Mouse (Mus musculus): ENCODE data around the gene Gpat2. TPM values are rescaled to one million over a fixed set of nuclear protein-coding genes. Genes with fewer than 3 reads are reported as not detected.

The Gpat2 gene
- not detected for total RNA-seq (2021)
- polyA plus RNA-seq (2012; rRNA removed): 0.06 and 0.08 TPM in 2 replicates
- long read RNA-seq: 0 reads

DNA sequence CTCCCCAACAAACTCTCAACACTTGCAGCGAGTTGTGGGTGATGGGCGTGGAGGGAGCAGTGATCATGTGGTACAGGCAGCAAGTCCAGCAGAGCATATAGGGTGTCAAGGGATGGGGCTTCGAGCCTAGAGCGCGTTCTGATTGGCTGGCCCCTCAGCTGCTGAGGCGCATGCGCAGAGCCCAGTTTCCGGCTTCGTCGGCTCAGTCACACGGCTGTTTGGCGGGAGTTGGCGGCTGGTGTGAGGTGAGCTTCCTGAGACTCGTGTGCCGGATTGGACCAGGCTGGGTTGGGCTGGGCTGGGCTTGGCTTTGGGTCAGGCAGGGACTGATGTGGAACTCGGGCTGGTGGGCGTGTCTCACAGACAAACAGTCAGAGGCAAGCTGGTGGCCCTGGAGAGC, at the start of gene Gpat2:
Gene Gpat2 (plus strand): TSS at position 223 of the 400 bp plus-strand sequence.
- 78% methylated on average over 17 of the region's 17 CpGs for WGBS
- H3K9ac ChIP-seq (ENCODE audit: low read depth, low read length): no peak within 1 kb of the TSS
- H3K4me1 ChIP-seq (ENCODE audit: control insufficient read depth, insufficient read depth, low read length): no peaks in the 10 kb centered on the region
- intact Hi-C loops (cut with DNase I): no loop called here
- TF ChIP-seq CTCF (IDR thresholded peaks at IDR 0.05) (no peak), EP300 (IDR thresholded peaks at IDR 0.05; ENCODE audit: insufficient read depth, low read depth, low read length) (no peak), POLR2A (IDR thresholded peaks at IDR 0.05; ENCODE audit: insufficient read depth, low read depth, low read length) (no peak)
- H3K27ac ChIP-seq: no peak within 1 kb of the TSS
- H3K36me3 ChIP-seq (ENCODE audit: control insufficient read depth, insufficient read depth, low read length): no peaks in the 10 kb centered on the region
- no peak for DNase-seq
- H3K4me3 ChIP-seq: no peak within 1 kb of the TSS
- no peaks in the 10 kb centered on the region for H3K79me2 ChIP-seq (replicated peaks; ENCODE audit: control insufficient read depth, insufficient read depth, low read length)
- H3K27me3 ChIP-seq (ENCODE audit: control insufficient read depth, insufficient read depth, low read length): no peaks in the 10 kb centered on the region

DNA sequence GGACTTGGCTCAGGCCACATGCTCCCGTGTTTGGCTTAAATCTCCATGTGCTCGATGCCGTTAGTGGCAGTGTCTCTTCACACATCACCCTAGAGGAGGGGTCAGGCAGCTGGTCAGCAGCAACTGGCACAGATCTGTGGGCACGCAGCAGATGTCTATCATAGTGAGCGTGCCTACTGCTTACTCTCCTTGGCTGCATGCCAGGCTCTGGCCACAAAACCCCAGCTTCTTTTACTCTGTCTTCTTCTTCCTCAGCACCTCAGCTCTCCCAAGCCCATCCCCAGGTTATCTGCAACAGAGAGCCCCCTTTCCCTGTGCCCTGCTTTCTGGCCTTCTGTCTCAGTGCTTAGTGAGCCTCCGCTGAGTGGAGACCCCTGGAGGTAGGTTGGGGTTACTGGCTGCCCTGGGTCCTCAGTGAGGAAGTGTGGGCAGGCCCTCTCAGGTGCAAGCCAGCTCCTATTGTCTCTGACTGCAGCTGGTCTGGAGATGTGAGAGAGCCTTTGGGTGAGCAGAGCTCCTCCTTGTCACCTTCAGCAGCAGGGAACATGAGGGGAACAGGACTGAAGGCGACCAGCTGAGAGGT, 49.1 kb upstream of the Gpat2 start:
- H3K9ac ChIP-seq (ENCODE audit: low read depth, low read length): no peak overlapping the region
- 43% methylated on average over 7 of the region's 7 CpGs for WGBS

DNA sequence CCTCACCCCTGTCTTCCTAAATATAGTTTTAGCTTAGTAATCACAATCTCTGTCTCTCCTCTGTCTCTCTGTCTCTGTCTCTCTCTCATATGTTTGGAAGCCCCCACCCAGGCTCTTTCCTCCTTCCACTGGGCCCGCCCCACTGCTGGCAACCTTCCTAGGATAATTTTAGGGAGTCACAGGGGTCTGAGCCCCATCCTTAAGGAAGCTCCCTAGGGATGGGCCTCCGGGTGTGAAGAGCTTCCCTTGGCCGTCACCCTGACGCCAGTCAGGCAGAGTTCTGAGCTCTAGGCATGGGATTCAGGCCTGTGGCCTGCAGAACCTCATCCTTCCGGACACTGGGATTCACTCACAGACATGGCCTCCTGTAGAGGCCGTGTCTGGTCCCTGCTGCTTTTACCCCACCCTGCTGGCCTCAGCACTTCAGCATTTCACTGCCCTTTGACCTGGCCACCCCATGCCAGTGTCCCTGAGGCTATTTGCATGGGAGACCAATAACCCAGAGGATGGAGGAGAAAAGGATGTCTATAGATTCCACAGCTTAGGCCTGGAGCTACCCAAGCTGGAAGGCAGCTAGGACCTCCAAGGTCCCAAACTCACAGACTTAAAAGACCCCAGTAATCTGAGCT, 48.5 kb upstream of the Gpat2 start:
- no peak for DNase-seq
- Histone ChIP-seq H3K36me3 (ENCODE audit: control insufficient read depth, insufficient read depth, low read length) (no peaks in the 10 kb centered on the region), H3K27ac (no peak overlapping the region), H3K4me1 (ENCODE audit: control insufficient read depth, insufficient read depth, low read length) (peaks cover 2% of the 10 kb centered on the region), H3K9ac (ENCODE audit: low read depth, low read length) (no peak overlapping the region), H3K27me3 (ENCODE audit: control insufficient read depth, insufficient read depth, low read length) (no peaks in the 10 kb centered on the region), H3K79me2 (replicated peaks; ENCODE audit: control insufficient read depth, insufficient read depth, low read length) (no peaks in the 10 kb centered on the region), H3K4me3 (no peak overlapping the region)
- TF ChIP-seq EP300 (IDR thresholded peaks at IDR 0.05; ENCODE audit: insufficient read depth, low read depth, low read length) (no peak), POLR2A (IDR thresholded peaks at IDR 0.05; ENCODE audit: insufficient read depth, low read depth, low read length) (no peak), CTCF (IDR thresholded peaks at IDR 0.05) (no peak)
- intact Hi-C loops (cut with DNase I): no loop called here
- WGBS: 69% methylated on average over 6 of the region's 6 CpGs

More for the DNA sequence above, 49.1 kb upstream of the Gpat2 start:
- no peaks in the 10 kb centered on the region for H3K79me2 ChIP-seq (replicated peaks; ENCODE audit: control insufficient read depth, insufficient read depth, low read length)
- no peak for DNase-seq
- TF ChIP-seq EP300 (IDR thresholded peaks at IDR 0.05; ENCODE audit: insufficient read depth, low read depth, low read length) (no peak), CTCF (IDR thresholded peaks at IDR 0.05) (peak; percentile 38), POLR2A (IDR thresholded peaks at IDR 0.05; ENCODE audit: insufficient read depth, low read depth, low read length) (no peak)
- no peak overlapping the region for H3K27ac ChIP-seq
- no peaks in the 10 kb centered on the region for H3K36me3 ChIP-seq (ENCODE audit: control insufficient read depth, insufficient read depth, low read length)
- H3K4me3 ChIP-seq: no peak overlapping the region
- peaks cover 2% of the 10 kb centered on the region for H3K4me1 ChIP-seq (ENCODE audit: control insufficient read depth, insufficient read depth, low read length)
- H3K27me3 ChIP-seq (ENCODE audit: control insufficient read depth, insufficient read depth, low read length): no peaks in the 10 kb centered on the region
- intact Hi-C loops (cut with DNase I): no loop called here

DNA sequence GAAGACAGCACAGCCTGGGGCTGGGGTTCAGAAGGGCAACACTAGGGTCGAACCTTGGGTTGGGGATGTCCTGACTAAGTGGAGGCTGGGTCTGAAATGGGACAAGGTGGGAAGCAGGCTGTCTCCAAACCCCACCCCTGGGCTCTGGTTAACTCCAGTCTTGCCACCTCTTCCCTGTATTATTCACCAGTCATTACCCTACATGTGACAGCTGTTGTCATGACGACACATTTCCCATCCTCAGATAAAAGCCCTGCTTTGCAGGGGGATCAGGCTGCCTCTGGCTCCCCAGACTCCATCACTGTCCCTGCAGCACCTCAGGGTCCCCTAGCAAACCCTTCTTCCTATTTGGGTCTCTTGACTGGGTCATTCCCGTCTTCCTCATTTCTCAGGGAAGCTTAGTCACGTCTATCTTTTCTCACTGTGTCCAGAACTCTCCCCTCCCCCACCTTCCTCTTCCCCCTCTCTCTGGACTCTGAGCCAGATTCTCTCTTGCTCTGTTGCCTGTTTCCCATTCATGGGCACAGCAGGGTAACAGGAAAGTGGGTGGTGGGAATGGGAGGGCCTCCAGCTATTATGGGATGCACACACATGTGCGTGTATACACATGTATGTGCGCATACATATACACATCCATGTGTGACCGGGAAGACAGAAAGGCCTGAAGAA, 46.9 kb upstream of the Gpat2 start:
- no peak for DNase-seq
- Histone ChIP-seq H3K9ac (ENCODE audit: low read depth, low read length) (no peak overlapping the region), H3K4me1 (ENCODE audit: control insufficient read depth, insufficient read depth, low read length) (peaks cover 2% of the 10 kb centered on the region), H3K79me2 (replicated peaks; ENCODE audit: control insufficient read depth, insufficient read depth, low read length) (no peaks in the 10 kb centered on the region), H3K36me3 (ENCODE audit: control insufficient read depth, insufficient read depth, low read length) (no peaks in the 10 kb centered on the region), H3K27ac (no peak overlapping the region; the same call in 1 of the 2 replicates), H3K4me3 (no peak overlapping the region), H3K27me3 (ENCODE audit: control insufficient read depth, insufficient read depth, low read length) (no peaks in the 10 kb centered on the region)
- TF ChIP-seq POLR2A (IDR thresholded peaks at IDR 0.05; ENCODE audit: insufficient read depth, low read depth, low read length) (no peak), CTCF (IDR thresholded peaks at IDR 0.05) (no peak), EP300 (IDR thresholded peaks at IDR 0.05; ENCODE audit: insufficient read depth, low read depth, low read length) (no peak)
- intact Hi-C loops (cut with DNase I): no loop called here
- WGBS: 63% methylated on average over 7 of the region's 7 CpGs

DNA sequence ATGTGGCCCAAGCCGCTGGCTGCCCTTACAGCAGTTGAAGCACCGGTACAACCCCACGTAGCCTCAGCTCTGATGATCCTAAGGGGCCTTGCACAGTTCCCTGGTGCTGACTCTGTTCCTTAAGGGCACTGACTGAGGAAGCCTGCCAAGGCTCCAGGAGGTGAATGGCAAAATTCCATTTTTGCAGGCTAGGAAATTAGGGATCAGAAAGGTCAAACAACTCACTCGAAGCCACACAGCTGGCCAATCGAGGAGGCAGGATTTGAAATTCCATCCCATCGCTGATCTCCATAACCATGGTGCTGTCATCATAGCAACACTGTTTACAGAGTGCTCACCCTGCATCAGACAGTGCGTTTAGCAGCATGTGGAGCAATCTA, 46.4 kb upstream of the Gpat2 start:
- 49% methylated on average over 7 of the region's 7 CpGs for WGBS
- peaks cover 2% of the 10 kb centered on the region for H3K4me1 ChIP-seq (ENCODE audit: control insufficient read depth, insufficient read depth, low read length)
- H3K79me2 ChIP-seq (replicated peaks; ENCODE audit: control insufficient read depth, insufficient read depth, low read length): no peaks in the 10 kb centered on the region
- no peaks in the 10 kb centered on the region for H3K36me3 ChIP-seq (ENCODE audit: control insufficient read depth, insufficient read depth, low read length)
- H3K27me3 ChIP-seq (ENCODE audit: control insufficient read depth, insufficient read depth, low read length): no peaks in the 10 kb centered on the region
- no peak overlapping the region for H3K4me3 ChIP-seq
- TF ChIP-seq CTCF (IDR thresholded peaks at IDR 0.05) (no peak), EP300 (IDR thresholded peaks at IDR 0.05; ENCODE audit: insufficient read depth, low read depth, low read length) (no peak), POLR2A (IDR thresholded peaks at IDR 0.05; ENCODE audit: insufficient read depth, low read depth, low read length) (no peak)
- H3K27ac ChIP-seq: no peak overlapping the region; the same call in 1 of the 2 replicates
- DNase-seq: no peak
- intact Hi-C loops (cut with DNase I): no loop called here
- no peak overlapping the region for H3K9ac ChIP-seq (ENCODE audit: low read depth, low read length)

DNA sequence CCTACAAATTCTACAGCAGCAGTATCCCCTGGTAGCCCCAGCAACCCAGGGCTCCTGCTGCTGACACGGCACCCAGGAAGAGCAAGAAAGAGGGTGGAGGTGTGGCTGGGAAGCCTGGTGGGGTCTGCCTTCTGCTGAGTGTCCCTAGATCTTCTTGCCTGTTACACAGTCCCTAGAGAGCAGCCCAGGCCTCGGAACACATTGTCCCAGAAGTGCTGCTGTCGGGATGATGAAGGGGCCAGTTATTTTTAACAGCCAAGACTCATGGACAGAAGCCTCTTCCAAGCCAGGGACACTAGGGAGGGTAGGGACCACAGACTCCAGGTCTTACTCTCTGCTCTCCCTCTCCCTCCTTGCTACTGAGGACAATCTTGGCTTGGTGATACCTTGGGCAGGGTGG, 45.7 kb upstream of the Gpat2 start:
- Histone ChIP-seq H3K36me3 (ENCODE audit: control insufficient read depth, insufficient read depth, low read length) (no peaks in the 10 kb centered on the region), H3K4me1 (ENCODE audit: control insufficient read depth, insufficient read depth, low read length) (peaks cover 2% of the 10 kb centered on the region), H3K9ac (ENCODE audit: low read depth, low read length) (no peak overlapping the region), H3K27me3 (ENCODE audit: control insufficient read depth, insufficient read depth, low read length) (no peaks in the 10 kb centered on the region), H3K79me2 (replicated peaks; ENCODE audit: control insufficient read depth, insufficient read depth, low read length) (no peaks in the 10 kb centered on the region), H3K27ac (peak overlapping the region; percentile 20), H3K4me3 (no peak overlapping the region)
- TF ChIP-seq EP300 (IDR thresholded peaks at IDR 0.05; ENCODE audit: insufficient read depth, low read depth, low read length) (0 out of 2 replicates have a peak, but pooled peaks have one; percentile 57), CTCF (IDR thresholded peaks at IDR 0.05) (no peak)
- intact Hi-C loops (cut with DNase I): no loop called here
- peak in 1 of 2 experiments; percentile 53 for DNase-seq
- WGBS: 36% methylated on average over 3 of the region's 3 CpGs

All from heart, adult 2 months (tissue).